Mouse (Mus musculus) hindlimb bud, embryonic 11.5 days (tissue): Measurements from ENCODE around the gene Iqschfp.

ENCODE experiments used
- DNase-seq: peaks from one replicate; pipeline ENCODE4 v3.0.0-alpha.2; 2012; ENCODE audit warnings: low read depth, low spot score; ENCODE audit errors: extremely low spot score

The Iqschfp gene

DNA sequence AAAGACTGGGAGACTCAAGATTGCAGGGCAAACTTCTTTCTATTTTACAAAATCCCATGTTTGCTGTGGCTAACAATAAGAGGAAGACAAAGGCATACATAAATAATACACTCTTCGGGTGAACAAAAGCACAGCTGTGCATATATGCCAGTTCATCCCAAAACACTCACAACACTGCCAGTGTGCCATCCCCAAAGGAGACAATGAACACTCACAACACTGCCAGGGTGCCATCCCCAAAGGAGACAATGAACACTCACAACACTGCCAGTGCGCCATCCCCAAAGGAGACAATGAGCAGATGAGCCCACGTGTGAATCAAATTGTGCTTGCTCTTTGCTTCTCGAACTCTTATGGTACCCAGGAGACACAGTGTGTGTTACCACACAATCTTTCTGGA is 527.8 kb downstream of the Iqschfp start:
- no peak for DNase-seq

DNA sequence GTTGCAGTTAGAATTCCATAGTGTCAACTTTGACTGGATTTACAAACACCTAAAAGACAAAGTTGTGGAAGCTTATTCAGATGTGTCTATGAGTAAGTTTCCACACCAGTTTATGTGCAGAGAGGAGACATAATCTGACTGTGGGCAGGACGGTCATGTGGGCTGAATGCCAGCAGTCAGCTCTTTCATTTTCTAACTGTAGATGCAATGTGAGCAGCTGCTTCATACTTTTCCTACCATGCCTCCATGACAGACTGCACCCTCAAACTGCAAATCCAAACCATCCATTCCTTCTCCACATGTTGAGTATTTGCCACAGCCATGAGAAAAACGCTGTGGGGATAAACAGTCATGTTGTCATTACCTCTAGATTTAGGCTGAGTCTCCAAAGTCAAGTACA is 528.9 kb downstream of the Iqschfp start:
- no peak for DNase-seq

DNA sequence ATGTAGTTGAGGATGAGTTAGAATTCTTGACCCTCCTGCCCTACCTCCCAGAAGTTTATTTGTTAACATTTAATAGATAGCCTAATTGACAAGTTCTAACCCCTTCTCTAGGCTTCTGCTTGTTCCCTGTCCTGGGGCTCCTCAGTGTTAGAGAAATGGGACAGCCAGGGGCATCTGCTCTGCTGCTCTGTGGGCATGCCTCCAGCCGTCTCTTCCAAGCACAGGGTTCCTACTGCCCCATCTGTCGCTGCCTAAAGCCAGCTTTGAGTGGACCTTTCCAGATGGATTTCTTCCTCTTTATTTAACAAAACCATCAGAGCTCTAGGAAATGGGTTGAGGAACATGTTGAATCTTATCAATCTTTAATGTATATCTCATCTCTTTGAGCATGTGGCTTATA is 529.8 kb downstream of the Iqschfp start:
- DNase-seq, result no peak

DNA sequence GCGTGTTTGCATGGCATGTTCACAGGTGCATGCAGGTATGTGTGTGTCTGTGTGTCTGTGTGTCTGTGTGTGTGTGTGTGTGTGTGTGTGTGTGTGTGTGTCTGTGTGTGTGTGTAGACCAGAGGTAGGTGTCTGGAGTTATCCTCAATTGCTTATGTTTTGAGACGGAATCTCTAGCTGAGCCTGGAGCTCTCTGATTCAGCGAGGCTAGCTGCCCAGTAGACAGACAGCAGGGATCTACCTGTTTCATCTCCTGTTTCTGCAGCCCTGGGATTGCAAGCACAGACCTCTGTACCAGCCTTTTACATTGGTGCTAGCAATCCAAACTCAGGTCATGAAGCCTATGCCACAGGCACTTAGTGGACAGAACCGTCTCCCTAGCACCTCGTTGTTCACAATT is 536.0 kb downstream of the Iqschfp start:
- no peak for DNase-seq

DNA sequence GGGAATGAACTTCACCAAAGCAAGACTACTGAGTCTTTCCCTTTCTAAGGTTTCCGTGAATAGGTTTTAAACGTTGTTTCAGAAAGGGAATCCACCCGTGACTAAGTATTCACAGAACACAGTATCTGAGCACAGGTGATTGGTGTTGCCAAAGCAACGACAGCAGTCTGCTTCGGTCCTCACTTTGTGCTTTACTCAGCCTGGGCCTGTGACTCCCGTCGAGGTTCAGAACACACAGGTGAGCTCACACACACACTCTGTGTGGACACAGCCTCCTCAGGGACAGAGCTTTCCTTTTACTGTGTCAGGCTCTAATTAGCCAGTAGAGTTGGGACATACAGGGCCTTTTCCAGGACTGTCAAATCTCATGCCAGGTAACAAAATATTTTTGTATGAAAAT is 542.4 kb downstream of the Iqschfp start:
- DNase-seq, result no peak

DNA sequence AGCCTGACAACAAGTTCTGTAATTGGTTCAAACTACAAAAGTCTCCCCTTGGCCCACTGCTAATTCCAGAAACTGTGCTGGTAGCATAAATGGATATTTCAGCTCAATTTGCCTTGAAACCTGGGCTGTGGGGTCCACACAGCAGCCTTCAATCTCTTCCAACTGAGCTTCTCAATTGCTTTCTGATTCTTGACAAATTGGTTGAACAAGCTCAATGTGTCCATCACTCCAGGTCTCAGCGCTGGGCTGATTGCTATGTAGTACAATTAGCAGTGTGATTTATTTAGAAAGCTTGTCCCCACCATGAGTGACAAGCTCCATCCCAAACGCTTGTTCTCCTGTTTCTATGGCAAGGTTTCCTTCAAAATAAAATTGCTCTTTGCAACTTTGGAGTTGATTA is 542.9 kb downstream of the Iqschfp start:
- no peak for DNase-seq

DNA sequence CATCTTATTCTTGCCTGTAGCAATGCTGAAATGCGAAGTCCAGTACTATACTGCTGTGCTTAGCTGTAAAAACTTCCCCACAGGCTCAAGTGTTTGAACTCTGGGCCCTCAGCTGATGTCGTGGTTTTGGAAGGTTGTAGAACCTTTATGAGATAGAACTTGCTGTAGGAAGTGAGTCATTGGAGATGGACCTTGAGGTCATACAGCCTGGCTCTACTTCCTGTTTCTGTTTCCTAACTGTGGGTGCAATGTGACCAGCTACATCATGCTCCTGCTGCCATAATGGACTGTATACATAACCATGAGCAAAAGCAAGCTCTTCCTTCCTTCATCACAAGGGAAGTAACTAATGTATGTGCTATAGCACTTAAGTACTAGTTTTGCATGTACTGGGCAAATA is 556.4 kb downstream of the Iqschfp start:
- no peak for DNase-seq

DNA sequence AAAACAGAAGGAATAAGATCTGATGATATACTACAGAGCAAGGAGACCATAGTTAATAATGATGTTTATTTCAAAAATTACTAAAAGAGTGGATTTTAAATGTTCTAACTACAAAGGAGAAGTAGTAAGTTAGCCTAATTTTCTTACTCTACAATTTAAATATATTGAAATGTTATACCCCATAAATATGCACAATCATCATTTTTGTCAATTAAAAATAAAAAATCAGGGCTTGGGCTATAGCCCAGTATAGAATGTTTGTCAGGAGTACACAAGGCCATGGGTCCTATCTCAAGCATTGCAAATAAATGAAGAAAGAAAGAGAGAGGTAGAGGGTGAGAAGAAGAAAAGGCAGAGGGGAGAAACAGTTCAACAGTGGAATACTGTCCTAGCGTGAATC is 559.6 kb downstream of the Iqschfp start:
- no peak for DNase-seq

DNA sequence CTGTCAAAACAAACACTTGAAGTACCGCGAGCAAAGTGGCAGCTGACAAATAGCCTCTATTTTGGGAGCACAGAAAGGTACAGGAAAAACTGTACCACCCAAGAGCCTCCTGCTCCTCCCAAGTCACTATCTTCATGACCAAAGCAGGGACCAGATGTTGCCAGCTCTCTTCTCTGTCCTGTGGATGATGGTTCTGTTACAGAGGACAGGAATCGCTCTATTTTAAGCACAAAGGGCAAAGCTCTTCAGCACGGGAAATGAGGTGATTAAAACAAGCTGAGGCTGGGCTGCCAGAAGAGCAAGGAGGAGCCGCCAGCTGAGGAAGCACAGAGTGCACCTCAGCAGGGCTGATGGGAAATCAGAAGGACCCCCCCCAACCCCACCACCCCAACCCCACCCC is 561.2 kb downstream of the Iqschfp start:
- DNase-seq, result no peak

DNA sequence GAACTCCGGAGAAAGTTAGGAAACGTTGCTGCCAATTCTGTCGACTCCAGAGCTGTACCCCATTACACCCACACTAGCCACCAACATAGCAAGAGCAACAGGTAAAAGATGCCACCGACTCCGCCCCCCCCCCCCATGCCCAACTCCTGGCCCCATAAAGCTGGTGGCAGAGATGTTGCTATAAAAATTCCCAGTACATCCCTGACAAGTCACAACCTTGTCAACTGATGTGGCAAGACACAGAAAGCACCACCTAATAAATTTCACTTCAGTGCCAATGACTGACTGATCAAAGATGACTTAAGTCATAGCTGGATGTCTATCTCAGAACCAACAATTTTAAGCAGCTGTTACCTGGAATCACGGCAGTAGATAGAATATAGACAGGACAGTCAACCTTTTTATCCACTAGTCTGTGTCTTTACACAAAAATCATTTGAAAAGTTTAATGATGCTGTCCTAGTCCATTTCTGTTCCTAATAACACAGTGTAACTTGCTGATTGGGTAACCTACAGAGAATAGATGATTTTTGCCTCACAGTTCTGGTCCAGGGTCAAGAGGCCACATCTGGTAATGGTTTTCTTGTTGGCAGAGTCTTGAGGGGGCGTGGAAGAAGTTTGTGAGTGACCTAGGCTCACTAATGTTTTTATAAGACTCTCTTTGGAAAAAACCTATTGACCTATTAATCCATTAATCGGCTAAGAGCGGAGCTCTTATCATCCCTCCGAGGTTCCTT is 561.9 kb downstream of the Iqschfp start:
- DNase-seq, result peak; percentile 91

DNA sequence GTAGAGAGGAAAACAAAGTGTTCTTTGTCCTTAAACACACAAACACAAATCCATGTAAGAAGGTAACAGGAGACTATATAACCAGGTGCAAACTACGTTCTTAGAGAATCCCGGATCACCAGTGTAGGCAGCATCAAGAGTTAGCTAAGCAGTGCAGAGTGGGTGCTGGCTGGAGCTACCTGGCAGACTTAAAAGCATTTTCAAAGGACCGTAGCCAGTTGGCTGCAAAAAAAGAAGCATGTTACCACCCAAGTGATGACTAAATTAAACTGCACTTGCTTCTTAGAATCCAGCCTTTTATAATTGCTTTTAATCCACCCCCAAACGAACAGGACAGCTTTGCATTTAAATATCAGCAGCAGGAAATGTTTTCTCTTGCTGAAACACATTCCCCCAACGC is 574.6 kb downstream of the Iqschfp start:
- no peak for DNase-seq

DNA sequence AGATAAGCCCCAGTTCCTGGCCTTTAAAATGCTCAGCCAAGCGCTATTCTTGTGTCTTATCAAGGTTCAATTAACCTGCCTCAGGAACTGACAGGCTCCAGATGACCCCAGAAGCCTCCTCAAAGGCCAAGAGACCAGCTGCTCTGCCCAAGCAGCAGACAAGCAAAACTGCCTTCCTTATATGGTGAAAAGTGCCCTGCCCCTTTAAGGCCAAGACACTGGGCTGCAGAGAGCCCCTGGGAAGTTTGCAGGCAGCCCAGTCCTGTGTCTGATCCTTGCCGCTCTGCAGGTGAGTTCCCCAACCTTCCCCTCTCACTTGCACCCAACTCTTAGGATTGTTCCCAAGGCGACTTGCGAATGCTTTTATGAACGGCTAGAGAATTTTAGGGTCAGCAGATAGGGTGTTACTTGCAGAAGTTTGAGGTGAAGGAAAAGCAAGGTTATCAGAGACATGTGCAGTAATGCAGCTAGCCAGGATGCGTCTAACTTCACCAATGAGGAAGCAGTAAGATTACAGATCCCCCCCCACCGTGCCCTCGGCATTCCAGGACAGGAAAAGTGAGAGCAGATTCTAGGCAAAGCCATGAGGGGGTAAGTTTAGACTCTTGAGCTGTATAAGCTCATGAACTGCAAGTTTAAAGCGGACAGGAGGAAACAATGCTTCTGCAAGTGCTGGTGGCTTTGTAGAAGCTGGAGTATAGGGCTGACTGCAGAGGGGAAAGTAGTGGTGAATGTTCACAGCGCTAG is 576.1 kb downstream of the Iqschfp start:
- DNase-seq, result no peak

DNA sequence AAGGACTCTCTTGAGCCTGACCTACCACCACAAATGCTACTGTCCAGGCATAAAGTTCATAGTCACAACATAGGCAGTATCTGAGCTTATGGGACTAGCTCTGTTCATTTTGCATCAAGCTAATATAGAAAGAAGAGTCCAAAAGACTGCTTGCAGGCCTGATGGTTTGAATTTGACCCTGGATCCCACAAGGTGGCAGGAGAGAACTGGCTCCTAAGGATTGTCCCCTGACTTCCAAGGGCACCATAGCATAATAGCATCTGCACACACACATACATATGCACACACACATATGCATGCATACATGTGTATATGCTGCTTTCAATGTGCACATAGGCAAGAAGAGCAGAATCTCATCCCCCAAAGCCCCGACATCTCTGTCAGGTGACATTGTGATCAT is 577.6 kb downstream of the Iqschfp start:
- no peak for DNase-seq

DNA sequence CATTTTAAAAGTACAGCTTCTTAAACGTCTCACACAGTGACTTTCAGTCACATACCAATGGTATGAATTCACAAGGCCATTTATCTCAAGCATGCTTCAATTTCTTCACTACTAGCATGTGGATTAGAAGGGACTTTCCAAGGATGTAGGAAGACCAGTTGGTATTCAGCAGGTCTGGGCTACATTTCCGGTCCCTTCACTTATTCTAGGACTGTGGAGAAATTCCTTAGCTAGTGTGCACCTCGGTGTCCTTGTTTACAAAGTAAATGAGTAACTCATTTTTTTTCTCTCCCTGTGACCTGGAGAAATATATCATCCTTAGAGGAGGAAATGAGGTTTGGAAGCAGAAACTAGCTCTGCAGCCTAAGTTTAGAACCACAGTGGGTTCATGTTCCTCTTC is 578.0 kb downstream of the Iqschfp start:
- DNase-seq, result no peak

DNA sequence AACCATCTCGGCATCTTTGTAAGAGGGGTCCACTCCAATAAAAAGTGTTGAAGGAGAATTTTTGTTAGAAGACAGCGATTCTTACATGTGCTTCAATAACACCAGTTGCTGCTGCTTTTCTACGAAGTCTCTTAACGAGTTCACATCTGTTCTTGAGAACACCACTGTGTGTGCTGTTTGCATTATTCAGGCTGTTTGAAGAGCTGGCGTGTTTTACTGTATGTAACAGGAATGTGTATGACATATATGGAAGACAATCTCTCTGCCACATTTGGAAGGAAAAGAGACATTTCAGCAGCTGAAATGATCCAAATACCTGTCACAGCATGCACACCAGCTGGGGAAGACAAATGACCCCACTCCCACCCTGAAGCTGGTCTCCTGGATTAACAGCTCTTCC is 578.6 kb downstream of the Iqschfp start:
- no peak for DNase-seq

DNA sequence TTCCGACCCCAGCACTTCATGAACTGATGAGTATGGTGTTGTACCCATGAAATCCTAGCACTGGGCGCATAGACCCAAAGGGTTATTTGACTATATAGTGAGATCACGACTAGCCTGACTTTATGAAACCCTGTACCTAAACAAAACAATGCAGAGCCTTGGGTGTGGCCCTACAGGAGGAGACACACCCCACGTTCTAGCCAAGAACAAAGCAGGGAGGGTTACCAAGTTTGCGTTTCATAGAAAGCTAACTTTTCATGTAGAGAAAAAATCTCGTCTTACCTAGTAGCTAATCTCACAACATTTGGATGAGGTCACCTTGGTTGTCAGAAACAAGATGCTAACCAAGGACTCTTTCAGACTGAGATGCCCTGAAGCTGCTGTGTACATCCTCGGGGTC is 584.3 kb downstream of the Iqschfp start:
- no peak for DNase-seq

DNA sequence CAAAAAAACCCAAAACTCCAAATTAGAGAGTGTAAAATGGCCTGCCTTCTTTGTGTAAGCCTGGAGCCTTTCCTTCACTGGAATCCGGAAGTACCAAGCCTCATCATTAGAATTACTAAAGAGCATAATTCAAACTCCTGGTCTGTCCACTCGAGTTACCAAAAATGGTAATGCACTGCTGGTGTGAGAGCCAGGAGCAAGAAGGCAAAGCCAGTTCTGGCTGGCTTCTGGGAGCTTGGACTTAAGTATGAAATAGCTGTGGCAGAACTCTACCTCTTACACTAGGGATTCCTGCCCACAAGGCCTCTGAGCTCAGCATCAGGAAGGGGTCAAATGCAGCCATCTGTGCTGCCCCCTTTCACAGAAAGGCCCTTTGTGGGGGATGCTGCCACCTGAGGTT is 585.4 kb downstream of the Iqschfp start:
- no peak for DNase-seq

DNA sequence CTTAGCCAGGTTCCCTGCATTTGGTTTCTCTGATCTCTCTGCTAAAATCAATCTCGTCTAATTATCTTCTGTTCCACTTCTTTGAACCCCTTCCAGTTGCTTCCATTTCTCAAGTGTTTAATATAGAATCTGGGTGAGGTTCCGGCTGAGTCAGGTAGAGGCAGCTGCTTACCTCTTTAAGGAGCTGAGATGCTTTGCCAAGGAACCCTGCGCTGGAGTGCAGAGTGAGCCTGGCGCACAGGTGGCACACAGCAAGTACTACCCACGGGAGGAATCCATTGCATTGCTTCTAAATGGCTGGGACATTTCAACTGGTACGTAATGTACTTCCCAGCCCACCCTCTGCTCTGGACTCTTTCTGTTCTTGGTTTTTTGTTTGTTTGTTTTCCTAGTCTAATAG is 587.2 kb downstream of the Iqschfp start:
- DNase-seq, result no peak

DNA sequence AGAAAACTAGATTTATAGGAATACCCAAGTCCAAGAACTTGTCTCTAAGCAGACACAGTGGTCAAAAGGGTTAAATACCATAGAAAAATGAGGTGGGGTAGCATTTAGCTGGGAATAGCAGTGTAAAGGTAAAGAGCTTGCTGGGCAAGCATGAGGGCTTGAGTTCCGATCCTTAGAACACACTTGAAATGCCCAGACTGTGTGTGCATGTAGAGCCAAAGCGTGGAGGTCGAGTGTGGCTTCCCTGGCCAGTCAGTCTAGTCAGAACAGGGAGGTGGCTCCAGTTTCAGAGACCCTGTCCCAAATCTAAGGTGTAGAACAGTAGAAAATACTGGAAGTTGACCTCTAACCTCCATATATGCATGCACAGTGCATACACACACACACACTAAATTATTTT is 591.5 kb downstream of the Iqschfp start:
- no peak for DNase-seq

DNA sequence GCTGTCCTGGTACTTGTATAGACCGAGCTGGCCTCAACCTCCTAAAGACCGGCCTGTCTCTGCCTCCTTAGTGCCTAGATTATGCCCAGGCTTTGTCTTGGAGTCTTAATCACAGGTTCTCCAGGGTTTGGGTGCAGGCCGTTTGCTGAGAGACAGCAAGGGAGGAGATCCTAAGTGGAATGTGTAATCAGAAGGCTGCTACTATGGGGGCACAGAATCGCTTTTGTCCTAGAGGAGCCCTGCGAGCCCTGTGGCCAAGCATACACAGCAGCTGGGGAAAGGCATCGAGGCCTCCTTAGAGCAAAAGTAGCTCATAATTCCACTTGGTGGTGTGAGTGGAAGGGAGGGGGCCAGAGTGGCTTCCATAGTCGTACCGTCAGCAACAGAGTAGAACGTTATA is 592.0 kb downstream of the Iqschfp start:
- no peak for DNase-seq

DNA sequence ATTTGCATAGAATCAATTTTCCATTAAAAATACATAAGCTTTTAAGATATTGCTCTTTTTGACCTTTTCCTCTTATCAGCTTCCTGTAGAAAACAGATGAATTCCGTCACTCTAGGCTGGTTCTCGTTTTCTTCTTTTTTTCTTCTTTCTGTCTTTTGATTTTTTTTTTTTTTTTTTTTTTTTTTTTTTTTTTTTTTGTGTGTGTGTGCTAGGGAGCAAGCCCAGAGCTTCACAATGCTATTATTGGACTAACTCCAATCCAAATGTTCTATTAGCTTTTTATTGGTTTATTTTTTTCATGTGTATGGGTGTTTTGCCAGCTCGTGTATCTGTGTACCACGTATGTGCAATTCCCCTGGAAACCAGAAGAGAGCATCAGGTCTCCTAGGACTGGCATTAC is 592.5 kb downstream of the Iqschfp start:
- no peak for DNase-seq

DNA sequence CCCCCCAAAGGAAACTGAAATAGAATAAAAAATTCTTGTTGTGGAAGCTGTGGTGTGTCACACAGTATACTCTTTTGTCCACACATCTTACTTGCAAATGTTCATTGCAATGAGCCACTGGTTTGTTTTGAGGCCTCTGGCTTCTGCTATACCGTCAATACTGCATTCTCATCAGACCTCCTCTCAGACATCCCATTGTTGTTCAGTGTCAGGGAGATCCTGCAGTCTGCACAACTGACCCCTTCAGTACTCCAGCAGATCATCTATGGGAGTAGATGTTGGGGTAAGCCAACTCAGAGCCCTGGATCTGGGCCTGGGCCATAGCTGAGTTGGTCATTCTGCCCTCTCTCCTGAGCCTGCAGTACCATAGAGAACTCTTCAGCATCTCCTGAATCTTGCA is 595.6 kb downstream of the Iqschfp start:
- DNase-seq, result no peak

DNA sequence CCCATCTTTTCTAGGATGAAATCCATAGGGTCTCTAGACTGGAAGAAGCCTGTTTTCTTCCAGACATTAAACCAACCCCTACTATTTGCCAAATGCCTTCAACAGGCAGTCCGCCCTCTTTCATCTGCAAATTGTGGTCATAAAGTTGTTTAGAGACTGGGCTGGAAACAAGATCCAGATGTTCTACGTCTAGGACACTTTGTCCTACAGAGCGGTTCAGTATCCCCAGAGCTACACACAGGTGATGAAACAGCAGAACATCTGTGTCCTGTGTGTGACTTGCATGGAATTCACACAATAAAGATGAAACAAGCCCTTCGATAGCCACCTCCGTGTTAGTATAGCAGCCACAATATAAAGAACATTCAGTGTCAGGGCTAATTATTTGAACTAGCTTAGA is 596.3 kb downstream of the Iqschfp start:
- peak; percentile 73 for DNase-seq
